ENCODE assay signal across 13 mouse cellular contexts in the genomic region with DNA sequence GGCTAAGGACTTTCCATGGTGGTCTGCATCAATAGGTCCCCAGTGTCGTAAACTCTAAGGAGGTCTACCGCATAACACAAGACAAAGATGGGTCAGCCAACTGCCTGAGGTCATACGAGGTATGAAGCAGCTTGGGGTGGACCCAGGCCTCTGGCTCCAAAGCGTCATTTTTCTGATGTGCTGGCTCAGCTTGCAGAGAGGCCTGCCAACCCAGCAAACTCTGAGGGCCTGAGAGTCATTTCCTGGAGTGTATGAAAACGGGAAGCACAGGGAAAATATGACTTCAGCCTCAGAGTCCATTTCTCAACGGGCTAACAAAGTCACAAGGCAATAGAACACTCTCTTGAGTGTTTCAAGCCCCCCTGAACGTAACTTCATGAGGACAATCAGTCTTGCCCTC. TPM values are rescaled to one million over a fixed set of nuclear protein-coding genes. Genes with fewer than 3 reads are reported as not detected.
A peak's percentile ranks its signal among the peaks of the same experiment; 100 is the strongest.
DNase-seq lines count a peak whose midpoint lies in the region; ATAC-seq and TF ChIP-seq lines count a peak whose summit lies in the region.
"Had no signal": no experiment of that assay in that cellular context is flagged by ENCODE, and none has a peak within 500 bp of the region (broad histone marks: within the 10 kb centered on the region; RNA-seq: fewer than 3 reads in every experiment).

No protein-coding gene starts in this region.

- peaks cover 3% of the 10 kb centered on the region; the same call in 1 of the 2 replicates for H3K4me1 ChIP-seq in kidney, adult 2 months (ENCODE audit: control insufficient read depth, insufficient read depth, low read length)
- peaks cover 40% of the 10 kb centered on the region for H3K4me1 ChIP-seq in bone marrow macrophage, adult 2 months (ENCODE audit: control insufficient read depth, insufficient read depth, low read length)
- peaks cover 15% of the 10 kb centered on the region for H3K4me1 ChIP-seq in neural tube, embryonic 15.5 days

- TF ChIP-seq CTCF in kidney, adult 2 months (conservative IDR thresholded peaks at IDR 0.05; ENCODE audit: insufficient read depth, insufficient read length, low read depth, low read length), result no peak
- TF ChIP-seq CTCF in bone marrow macrophage, adult 2 months (IDR thresholded peaks at IDR 0.05; ENCODE audit: low read depth, low read length), result no peak

- H3K9me3 ChIP-seq in neural tube, embryonic 15.5 days (replicated peaks), result no peaks in the 10 kb centered on the region
- H3K9me3 ChIP-seq: neural tube, embryonic 12.5 days had no signal

- ATAC-seq in neural tube, embryonic 15.5 days (ENCODE audit: low FRiP score), result no peak

- H3K36me3 ChIP-seq in kidney, adult 2 months (ENCODE audit: control insufficient read depth, insufficient read depth, low read length), result no peaks in the 10 kb centered on the region
- H3K36me3 ChIP-seq in neural tube, embryonic 15.5 days, result peaks cover 7% of the 10 kb centered on the region; the same call in 1 of the 2 replicates

- no peaks in the 10 kb centered on the region for H3K27me3 ChIP-seq in kidney, adult 2 months (replicated peaks; ENCODE audit: control insufficient read depth, insufficient read depth, low read length)
- no peaks in the 10 kb centered on the region for H3K27me3 ChIP-seq in neural tube, embryonic 15.5 days (replicated peaks)
- H3K27me3 ChIP-seq: neural tube, embryonic 12.5 days had no signal

- DNase-seq in kidney, adult 2 months, result peak; percentile 65
- no peak for DNase-seq in kidney, adult 8-10 months
- DNase-seq in heart, adult 9 months (ENCODE audit: low spot score in 2 of 2), result peak; percentile 81 to 83
- DNase-seq in lung, postnatal 36 days, result peak; percentile 64
- no peak for DNase-seq in thymus, postnatal 14 days
- no peak for DNase-seq in neural tube, embryonic 10.5 days (ENCODE audit: extremely low spot score, low spot score)
- DNase-seq: cerebellum, adult 18-20 months; layer of hippocampus, adult 9-11 months; right cerebral cortex, postnatal 4 days; thymus, adult 2 months had no signal

- H3K27ac ChIP-seq in kidney, adult 2 months (ENCODE audit: insufficient read depth, low read depth, low read length), result no peak overlapping the region
- H3K27ac ChIP-seq in bone marrow macrophage, adult 2 months (ENCODE audit: insufficient read depth, low read depth, low read length), result peak overlapping the region; percentile 85
- no peak overlapping the region for H3K27ac ChIP-seq in neural tube, embryonic 15.5 days (replicated peaks)
- H3K27ac ChIP-seq: neural tube, embryonic 12.5 days had no signal

- TF ChIP-seq POLR2A in kidney, adult 2 months (IDR thresholded peaks at IDR 0.05; ENCODE audit: low read depth, low read length), result no peak
- no peak for TF ChIP-seq POLR2A in bone marrow macrophage, adult 2 months (IDR thresholded peaks at IDR 0.05; ENCODE audit: borderline replicate concordance, low read depth, low read length)

- H3K9ac ChIP-seq in neural tube, embryonic 15.5 days (replicated peaks), result no peak overlapping the region
- H3K9ac ChIP-seq: neural tube, embryonic 12.5 days had no signal

- no peak overlapping the region for H3K4me2 ChIP-seq in neural tube, embryonic 15.5 days
- H3K4me2 ChIP-seq: neural tube, embryonic 12.5 days had no signal

- 43% methylated on average over 7 of the region's 7 CpGs for WGBS in kidney, adult 2 months
- WGBS in neural tube, embryonic 15.5 days, result 76% methylated on average over 7 of the region's 7 CpGs

- H3K4me3 ChIP-seq in kidney, adult 2 months (ENCODE audit: insufficient read depth, low read depth, low read length), result no peak overlapping the region
- H3K4me3 ChIP-seq in bone marrow macrophage, adult 2 months (ENCODE audit: insufficient read depth, low read length), result no peak overlapping the region
- no peak overlapping the region for H3K4me3 ChIP-seq in neural tube, embryonic 15.5 days (replicated peaks)
- H3K4me3 ChIP-seq: neural tube, embryonic 12.5 days had no signal

RNA-seq across cellular contexts. Expression of a gene that starts 28.9 kb away (rescaled TPM):
- polyA plus RNA-seq in kidney, adult 2 months (2012; rRNA removed), result 22.1 and 22.9 TPM in 2 replicates
- polyA plus RNA-seq in bone marrow macrophage, adult 2 months (2012; ENCODE audit: insufficient read depth, insufficient read length, missing spikeins), result 27.1 and 29.8 TPM in 2 replicates
- polyA plus RNA-seq in neural tube, embryonic 15.5 days (2015; fragmentation: Nextera tagmentation; extraction: Ambion mirVana), result 9.9 and 12.3 TPM in 2 replicates

Comparison
In these comparisons a context has a peak if more than half of its experiments do, and no peak if none do; other contexts are left out.
1. DNase-seq: peak in kidney, adult 2 months (single experiment), heart, adult 9 months (2 of 2) and lung, postnatal 36 days (single experiment); none in kidney, adult 8-10 months (0 of 2), thymus, postnatal 14 days (single experiment) and neural tube, embryonic 10.5 days (single experiment).